Mouse (Mus musculus) CH12.LX (cell line): ENCODE data around the gene Nfe2l2. TPM values are rescaled to one million over a fixed set of nuclear protein-coding genes. Genes with fewer than 3 reads are reported as not detected.
"Not testable (repeated sequence)": the region's sequence is repeated elsewhere in the genome, so short reads cannot be mapped to it uniquely, and the experiment has no call there.

Experiments
- DNase-seq: peaks from one replicate; pipeline ENCODE4 v3.0.0-alpha.2; 2013; ENCODE audit errors: extremely low read depth
- H3K27ac ChIP-seq: 2 replicates; pipeline ENCODE4 v1.5.1; 2012; ENCODE audit warnings: low read depth, mild to moderate bottlenecking, control low read depth, moderate library complexity; ENCODE audit not compliant: insufficient read depth
- H3K27me3 ChIP-seq: replicated peaks from 2 replicates; pipeline ENCODE3; 2012; ENCODE audit warnings: inconsistent platforms
- H3K36me3 ChIP-seq, 2 experiments: replicated peaks in 1 of 2; 2 replicates each; pipeline versions ENCODE3 to v1.6.1; 2012; ENCODE audit warnings: inconsistent platforms in 1 of 2, low read length in 1 of 2, mild to moderate bottlenecking in 1 of 2, mixed read lengths in 1 of 2, moderate library complexity in 1 of 2; ENCODE audit not compliant: control insufficient read depth in 1 of 2, insufficient read depth in 1 of 2
- H3K4me1 ChIP-seq, 2 experiments: 2 replicates each; pipeline ENCODE4 v1.6.1; 2012; ENCODE audit warnings: inconsistent platforms in 1 of 2, moderate library complexity in 1 of 2; ENCODE audit not compliant: insufficient read depth in 2 of 2, control insufficient read depth in 1 of 2
- H3K4me2 ChIP-seq: 2 replicates; pipeline ENCODE4 v1.6.1; 2012; ENCODE audit warnings: low read depth, mild to moderate bottlenecking, control low read depth; ENCODE audit not compliant: poor library complexity, insufficient read depth, severe bottlenecking
- H3K4me3 ChIP-seq, 3 experiments: fragments of 150-350 bp in 1 of 3; sonication (generic) in 1 of 3; replicated peaks in 1 of 3; 2 replicates each; pipeline versions ENCODE3 to v1.5.1; 2011 to 2012; ENCODE audit warnings: low read depth in 2 of 3, low read length in 2 of 3, mild to moderate bottlenecking in 2 of 3, moderate library complexity in 2 of 3, control low read depth in 1 of 3, improper control_type of control experiment in 1 of 3, inconsistent platforms in 1 of 3, mixed read lengths in 1 of 3; ENCODE audit not compliant: poor library complexity in 1 of 3
- H3K79me2 ChIP-seq: replicated peaks from 2 replicates; pipeline ENCODE4 v1.6.1; 2012; ENCODE audit warnings: mild to moderate bottlenecking, moderate library complexity; ENCODE audit not compliant: control insufficient read depth, poor library complexity, insufficient read depth, severe bottlenecking; ENCODE audit errors: extremely low read depth
- H3K9ac ChIP-seq: 2 replicates; pipeline ENCODE4 v1.6.1; 2012; ENCODE audit warnings: low read depth, mild to moderate bottlenecking, control low read depth, moderate library complexity; ENCODE audit not compliant: insufficient read depth
- H3K9me3 ChIP-seq: replicated peaks from 2 replicates; pipeline ENCODE3; 2012; ENCODE audit warnings: low read length, inconsistent platforms, mixed read lengths
- CHD2 ChIP-seq: IDR thresholded peaks from 2 replicates; pipeline ENCODE4 v1.6.1; 2011; ENCODE audit warnings: low read length, improper control_type of control experiment
- CTCF ChIP-seq, 2 experiments: IDR thresholded peaks in 1 of 2; conservative IDR thresholded peaks in 1 of 2; 2 replicates each; pipeline ENCODE4 v1.5.1; 2011 to 2012; ENCODE audit warnings: low read depth in 2 of 2, low read length in 2 of 2, improper control_type of control experiment in 1 of 2, inconsistent platforms in 1 of 2, mild to moderate bottlenecking in 1 of 2, moderate library complexity in 1 of 2
- E2F4 ChIP-seq: IDR thresholded peaks from 2 replicates; pipeline ENCODE4 v1.6.1; 2011; ENCODE audit warnings: low read depth, low read length, improper control_type of control experiment; ENCODE audit not compliant: insufficient replicate concordance
- EP300 ChIP-seq: IDR thresholded peaks from 2 replicates; pipeline ENCODE4 v1.6.1; 2011; ENCODE audit warnings: low read length, improper control_type of control experiment
- ETS1 ChIP-seq: conservative IDR thresholded peaks from 2 replicates; pipeline ENCODE4 v1.6.1; 2012; ENCODE audit warnings: low read depth, mild to moderate bottlenecking, inconsistent platforms, low read length, improper control_type of control experiment, moderate library complexity
- HCFC1 ChIP-seq: IDR thresholded peaks from 2 replicates; pipeline ENCODE4 v1.6.1; 2012; ENCODE audit warnings: low read depth, mild to moderate bottlenecking, inconsistent platforms, low read length, improper control_type of control experiment
- JUND ChIP-seq: conservative IDR thresholded peaks from 2 replicates; pipeline ENCODE4 v1.6.1; 2011; ENCODE audit warnings: low read depth, low read length, improper control_type of control experiment
- KAT2A ChIP-seq: IDR thresholded peaks from 2 replicates; pipeline ENCODE4 v1.6.1; 2012; ENCODE audit warnings: low read length, improper control_type of control experiment, inconsistent platforms; ENCODE audit not compliant: insufficient replicate concordance
- MAFK ChIP-seq: IDR thresholded peaks from 2 replicates; pipeline ENCODE4 v1.6.1; 2011; ENCODE audit warnings: low read length, improper control_type of control experiment; ENCODE audit not compliant: insufficient replicate concordance
- MAX ChIP-seq: IDR thresholded peaks from 2 replicates; pipeline ENCODE4 v1.6.1; 2011; ENCODE audit warnings: low read length, improper control_type of control experiment
- MXI1 ChIP-seq: IDR thresholded peaks from 2 replicates; pipeline ENCODE4 v1.6.1; 2011; ENCODE audit warnings: mild to moderate bottlenecking, low read depth, low read length, improper control_type of control experiment
- MYC ChIP-seq: IDR thresholded peaks from 2 replicates; pipeline ENCODE4 v1.6.1; 2011; ENCODE audit warnings: low read depth, mild to moderate bottlenecking, improper control_type of control experiment, low read length
- NRF1 ChIP-seq: IDR thresholded peaks from 2 replicates; pipeline ENCODE4 v1.6.1; 2014; ENCODE audit warnings: low read depth, mild to moderate bottlenecking, inconsistent platforms, low read length, improper control_type of control experiment, moderate library complexity
- PAX5 ChIP-seq: IDR thresholded peaks from 2 replicates; pipeline ENCODE4 v1.6.1; 2012; ENCODE audit warnings: low read length, inconsistent platforms, mixed read lengths
- POLR2A ChIP-seq: IDR thresholded peaks from 2 replicates; pipeline ENCODE4 v1.6.1; 2011; ENCODE audit warnings: low read depth, mild to moderate bottlenecking, improper control_type of control experiment, low read length
- RAD21 ChIP-seq: IDR thresholded peaks from 2 replicates; pipeline ENCODE4 v1.6.1; 2011; ENCODE audit warnings: low read depth, mild to moderate bottlenecking, low read length, improper control_type of control experiment, moderate library complexity
- SIN3A ChIP-seq: IDR thresholded peaks from 2 replicates; pipeline ENCODE4 v1.6.1; 2012; ENCODE audit warnings: low read length, improper control_type of control experiment, inconsistent platforms
- SMC3 ChIP-seq: IDR thresholded peaks from 2 replicates; pipeline ENCODE4 v1.6.1; 2011; ENCODE audit warnings: low read depth, low read length, improper control_type of control experiment
- USF2 ChIP-seq: conservative IDR thresholded peaks from 2 replicates; pipeline ENCODE4 v1.6.1; 2011; ENCODE audit warnings: low read depth, low read length, improper control_type of control experiment
- ZC3H11A ChIP-seq: IDR thresholded peaks from 2 replicates; pipeline ENCODE4 v1.6.1; 2012; ENCODE audit warnings: low read depth, mild to moderate bottlenecking, inconsistent platforms, low read length, improper control_type of control experiment
- ZKSCAN1 ChIP-seq: IDR thresholded peaks from 2 replicates; pipeline ENCODE4 v1.6.1; 2012; ENCODE audit warnings: low read depth, inconsistent platforms, low read length, improper control_type of control experiment, borderline replicate concordance
- ZMIZ1 ChIP-seq: IDR thresholded peaks from 2 replicates; pipeline ENCODE4 v1.6.1; 2012; ENCODE audit warnings: low read depth, mild to moderate bottlenecking, inconsistent platforms, low read length, improper control_type of control experiment
- dilution Hi-C: fragments of 300-500 bp; cut with MboI; formaldehyde crosslinking; loops from 2 replicates; pipeline ENCODE4 v1.14.3; 2020; ENCODE audit warnings: low sequenced_read_pairs; ENCODE audit not compliant: extremely low pct_unique_long_range_greater_than_20kb, extremely low pct_ligation_motif_present
- in situ Hi-C: fragments of 300-500 bp; cut with MboI; formaldehyde crosslinking; loops from 3 replicates; pipeline ENCODE4 v1.14.3; 2019; ENCODE audit warnings: low sequenced_read_pairs, low pct_ligation_motif_present, low pct_unique_long_range_greater_than_20kb, mixed read lengths
- polyA plus RNA-seq: library from polyadenylated mRNA; unstranded; fragments of >175 nt; gene quantifications from 2 replicates; pipeline ENCODE4 v1.2.1, GENCODE M21; 2012; ENCODE audit warnings: low read depth; ENCODE audit not compliant: insufficient read length
- total RNA-seq, 2 experiments: library from RNA; depleted of rRNA; stranded (reverse); fragments of 300-350 nt in 1 of 2; fragments of >200 nt in 1 of 2; gene quantifications; 2 replicates each; pipeline ENCODE4 v1.2.3; 2012 to 2014

Nfe2l2 gene
- total and polyA plus RNA-seq, 3 experiments = 11.6 to 32.6 (median 21.7) TPM

GRCm38 (mm10) chr2:75695676-75696350, 8.6 kb downstream of the Nfe2l2 start:
- dilution Hi-C loops (no loop called here), in situ Hi-C loops (no loop called here)
- no peak overlapping the region for H3K4me2 ChIP-seq
- H3K27ac ChIP-seq = no peak overlapping the region
- TF ChIP-seq SIN3A (no peak), NRF1 (no peak), EP300 (no peak), E2F4 (no peak), RAD21 (no peak), ZKSCAN1 (no peak), ZMIZ1 (no peak), POLR2A (no peak), ETS1 (no peak), HCFC1 (no peak), PAX5 (no peak), JUND (no peak), CHD2 (no peak)
- H3K36me3 ChIP-seq = peaks cover 11 to 80% of the 10 kb centered on the region in 2 experiments
- no peaks in the 10 kb centered on the region for H3K27me3 ChIP-seq
- H3K4me1 ChIP-seq = peaks cover 6 to 94% of the 10 kb centered on the region in 2 experiments
- no peak overlapping the region for H3K4me3 ChIP-seq
- DNase-seq = no peak
- H3K9ac ChIP-seq = no peak overlapping the region
- peaks cover 89% of the 10 kb centered on the region for H3K79me2 ChIP-seq
- no peaks in the 10 kb centered on the region for H3K9me3 ChIP-seq

DNA sequence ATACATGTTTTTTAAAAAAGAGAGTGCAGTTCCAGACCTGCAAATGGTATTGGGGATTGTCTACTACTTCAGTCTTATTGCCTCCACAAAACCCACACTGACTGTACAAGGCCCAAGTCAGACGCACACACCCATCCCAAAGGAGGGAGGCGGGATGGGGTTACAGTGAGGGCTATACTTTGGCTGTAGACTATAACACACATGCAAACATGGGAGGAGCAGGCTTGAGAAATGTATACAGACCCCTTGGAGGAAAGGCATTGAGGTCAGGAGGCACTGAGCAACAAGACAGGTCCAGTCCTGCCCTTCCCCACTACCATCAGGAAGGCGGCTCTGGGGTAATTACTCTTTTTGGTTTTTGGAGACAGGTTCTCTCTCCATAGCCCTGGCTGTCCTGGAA, 9.5 kb downstream of the Nfe2l2 start:
- peaks cover 11 to 93% of the 10 kb centered on the region in 2 experiments for H3K4me1 ChIP-seq

DNA sequence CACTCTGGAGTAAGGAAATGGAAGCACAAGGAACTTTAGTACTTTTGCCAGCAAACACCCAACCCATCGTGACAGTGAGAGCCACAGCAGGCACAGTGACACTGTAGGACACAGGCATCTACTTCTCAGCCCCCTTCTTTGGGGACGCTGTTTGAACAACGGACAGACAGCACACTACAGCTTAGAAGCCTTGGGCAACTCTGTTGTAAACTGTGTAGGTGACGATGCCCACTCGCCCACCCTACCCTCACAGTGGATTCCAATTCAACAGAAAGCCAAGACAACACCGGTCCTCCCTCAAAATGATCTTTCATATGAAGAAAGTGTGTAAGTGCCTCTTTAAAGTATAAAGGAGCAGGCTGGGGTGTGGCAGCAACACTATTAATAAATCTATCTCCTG, 12.1 kb downstream of the Nfe2l2 start:
- Histone ChIP-seq H3K9ac (no peak overlapping the region), H3K27me3 (no peaks in the 10 kb centered on the region), H3K4me2 (no peak overlapping the region), H3K36me3 (peaks cover 9 to 71% of the 10 kb centered on the region in 2 experiments), H3K9me3 (no peaks in the 10 kb centered on the region), H3K79me2 (peaks cover 80% of the 10 kb centered on the region), H3K4me1 (peaks cover 15 to 93% of the 10 kb centered on the region in 2 experiments), H3K27ac (no peak overlapping the region), H3K4me3 (no peak overlapping the region)
- dilution Hi-C loops (no loop called here), in situ Hi-C loops (no loop called here)
- TF ChIP-seq MAFK (no peak), ZC3H11A (no peak), MAX (no peak), CTCF (conservative IDR thresholded peaks at IDR 0.05 in 1 of 2, IDR thresholded peaks at IDR 0.05 in 1 of 2; ENCODE audit: low read depth in 2 of 2, low read length in 2 of 2) (no peak), KAT2A (no peak), MXI1 (no peak), NRF1 (no peak), ETS1 (no peak), MYC (no peak), SMC3 (no peak), USF2 (no peak)
- DNase-seq = no peak

More for the DNA sequence above, 9.5 kb downstream of the Nfe2l2 start:
- H3K27me3 ChIP-seq, H3K27ac ChIP-seq, H3K9me3 ChIP-seq, H3K4me3 ChIP-seq, H3K9ac ChIP-seq, dilution Hi-C loops, H3K4me2 ChIP-seq, DNase-seq, in situ Hi-C loops: not testable (repeated sequence)
- Histone ChIP-seq H3K79me2 (peaks cover 88% of the 10 kb centered on the region), H3K36me3 (peaks cover 11 to 77% of the 10 kb centered on the region in 2 experiments)
